Mouse (Mus musculus): ENCODE measurements at regions not wholly inside any gene's neighbourhood (a gene's known extent, or its start where the extent isn't known, plus 50 kb on each side); places are given as distances from the start of the nearest gene placed in this dataset.

GRCm38 (mm10) chr1:77727561-77727960, 212.7 kb upstream of the Epha4 start:
- no peaks in the 10 kb centered on the region for H3K79me2 ChIP-seq (replicated peaks; ENCODE audit: control insufficient read depth, extremely low read depth, insufficient read depth, poor library complexity, severe bottlenecking)
- DNase-seq (ENCODE audit: extremely low read depth): no peak
- H3K9me3 ChIP-seq (replicated peaks; ENCODE audit: low read length): no peaks in the 10 kb centered on the region
- dilution Hi-C loops (cut with MboI; ENCODE audit: extremely low pct_ligation_motif_present, extremely low pct_unique_long_range_greater_than_20kb, low sequenced_read_pairs): no loop called here
- H3K4me3 ChIP-seq (replicated peaks in 1 of 3; ENCODE audit: low read depth in 2 of 3, low read length in 2 of 3, poor library complexity in 1 of 3): no peak overlapping the region
- H3K27me3 ChIP-seq (replicated peaks): no peaks in the 10 kb centered on the region
- H3K9ac ChIP-seq (ENCODE audit: insufficient read depth, low read depth): no peak overlapping the region
- peaks cover 0 to 7% of the 10 kb centered on the region in 2 experiments; a peak in 2 of 4 replicates for H3K4me1 ChIP-seq (ENCODE audit: control insufficient read depth in 1 of 2, insufficient read depth in 2 of 2)
- H3K27ac ChIP-seq (ENCODE audit: insufficient read depth, low read depth): no peak overlapping the region
- no peak overlapping the region for H3K4me2 ChIP-seq (ENCODE audit: insufficient read depth, low read depth, poor library complexity, severe bottlenecking)
- no peak for TF ChIP-seq MEF2A (IDR thresholded peaks at IDR 0.05; ENCODE audit: borderline replicate concordance, low read depth, low read length)
- TF ChIP-seq ELF1 (IDR thresholded peaks at IDR 0.05; ENCODE audit: low read depth, low read length): no peak
- TF ChIP-seq ZKSCAN1 (IDR thresholded peaks at IDR 0.05; ENCODE audit: borderline replicate concordance, low read depth, low read length): no peak
- no peak for TF ChIP-seq TBP (conservative IDR thresholded peaks at IDR 0.05; ENCODE audit: low read depth, low read length)
- no peak for TF ChIP-seq GABPA (IDR thresholded peaks at IDR 0.05; ENCODE audit: insufficient replicate concordance, low read depth, low read length)
- in situ Hi-C loops (cut with MboI; ENCODE audit: low pct_ligation_motif_present, low pct_unique_long_range_greater_than_20kb, low sequenced_read_pairs): no loop called here
- no peaks in the 10 kb centered on the region for H3K36me3 ChIP-seq (replicated peaks in 1 of 2; ENCODE audit: control insufficient read depth in 1 of 2, insufficient read depth in 1 of 2, low read length in 1 of 2)

GRCm38 (mm10) chr1:77723246-77723645, 208.4 kb upstream of the Epha4 start:
- no peaks in the 10 kb centered on the region for H3K27me3 ChIP-seq (replicated peaks)
- peaks cover 0 to 7% of the 10 kb centered on the region in 2 experiments; a peak in 2 of 4 replicates for H3K4me1 ChIP-seq (ENCODE audit: control insufficient read depth in 1 of 2, insufficient read depth in 2 of 2)
- H3K79me2 ChIP-seq (replicated peaks; ENCODE audit: control insufficient read depth, extremely low read depth, insufficient read depth, poor library complexity, severe bottlenecking): no peaks in the 10 kb centered on the region
- no peak overlapping the region for H3K9ac ChIP-seq (ENCODE audit: insufficient read depth, low read depth)
- H3K4me2 ChIP-seq (ENCODE audit: insufficient read depth, low read depth, poor library complexity, severe bottlenecking): no peak overlapping the region
- no peak overlapping the region for H3K27ac ChIP-seq (ENCODE audit: insufficient read depth, low read depth)
- DNase-seq (ENCODE audit: extremely low read depth): no peak
- H3K9me3 ChIP-seq (replicated peaks; ENCODE audit: low read length): no peaks in the 10 kb centered on the region
- TF ChIP-seq ZKSCAN1 (IDR thresholded peaks at IDR 0.05; ENCODE audit: borderline replicate concordance, low read depth, low read length) (no peak), ELF1 (IDR thresholded peaks at IDR 0.05; ENCODE audit: low read depth, low read length) (no peak), ETS1 (conservative IDR thresholded peaks at IDR 0.05; ENCODE audit: low read depth, low read length) (no peak), BHLHE40 (IDR thresholded peaks at IDR 0.05; ENCODE audit: low read depth, low read length) (no peak), NELFE (IDR thresholded peaks at IDR 0.05; ENCODE audit: low read depth, low read length) (no peak)
- no peak overlapping the region for H3K4me3 ChIP-seq (replicated peaks in 1 of 3; ENCODE audit: low read depth in 2 of 3, low read length in 2 of 3, poor library complexity in 1 of 3)
- dilution Hi-C loops (cut with MboI; ENCODE audit: extremely low pct_ligation_motif_present, extremely low pct_unique_long_range_greater_than_20kb, low sequenced_read_pairs) (no loop called here), in situ Hi-C loops (cut with MboI; ENCODE audit: low pct_ligation_motif_present, low pct_unique_long_range_greater_than_20kb, low sequenced_read_pairs) (no loop called here)
- H3K36me3 ChIP-seq (replicated peaks in 1 of 2; ENCODE audit: control insufficient read depth in 1 of 2, insufficient read depth in 1 of 2, low read length in 1 of 2): no peaks in the 10 kb centered on the region

GRCm38 (mm10) chr1:77720859-77721258, 206.0 kb upstream of the Epha4 start:
- dilution Hi-C loops (cut with MboI; ENCODE audit: extremely low pct_ligation_motif_present, extremely low pct_unique_long_range_greater_than_20kb, low sequenced_read_pairs) (no loop called here), in situ Hi-C loops (cut with MboI; ENCODE audit: low pct_ligation_motif_present, low pct_unique_long_range_greater_than_20kb, low sequenced_read_pairs) (no loop called here)
- Histone ChIP-seq H3K4me2 (ENCODE audit: insufficient read depth, low read depth, poor library complexity, severe bottlenecking) (no peak overlapping the region), H3K36me3 (replicated peaks in 1 of 2; ENCODE audit: control insufficient read depth in 1 of 2, insufficient read depth in 1 of 2, low read length in 1 of 2) (no peaks in the 10 kb centered on the region), H3K9me3 (replicated peaks; ENCODE audit: low read length) (no peaks in the 10 kb centered on the region), H3K27ac (ENCODE audit: insufficient read depth, low read depth) (no peak overlapping the region), H3K9ac (ENCODE audit: insufficient read depth, low read depth) (no peak overlapping the region), H3K4me1 (ENCODE audit: control insufficient read depth in 1 of 2, insufficient read depth in 2 of 2) (peaks cover 0 to 7% of the 10 kb centered on the region in 2 experiments; a peak in 2 of 4 replicates), H3K4me3 (replicated peaks in 1 of 3; ENCODE audit: low read depth in 2 of 3, low read length in 2 of 3, poor library complexity in 1 of 3) (no peak overlapping the region), H3K27me3 (replicated peaks) (no peaks in the 10 kb centered on the region), H3K79me2 (replicated peaks; ENCODE audit: control insufficient read depth, extremely low read depth, insufficient read depth, poor library complexity, severe bottlenecking) (no peaks in the 10 kb centered on the region)
- DNase-seq (ENCODE audit: extremely low read depth): no peak
- TF ChIP-seq POLR2AphosphoS2 (IDR thresholded peaks at IDR 0.05; ENCODE audit: low read depth, low read length) (no peak), JUN (IDR thresholded peaks at IDR 0.05; ENCODE audit: insufficient read depth, low read depth, low read length) (no peak), MAFK (IDR thresholded peaks at IDR 0.05; ENCODE audit: insufficient replicate concordance, low read length) (peak; percentile 62; the same call in 1 of the 2 replicates)
